Mouse (Mus musculus): ENCODE measurements around the gene Nepro.

DNA sequence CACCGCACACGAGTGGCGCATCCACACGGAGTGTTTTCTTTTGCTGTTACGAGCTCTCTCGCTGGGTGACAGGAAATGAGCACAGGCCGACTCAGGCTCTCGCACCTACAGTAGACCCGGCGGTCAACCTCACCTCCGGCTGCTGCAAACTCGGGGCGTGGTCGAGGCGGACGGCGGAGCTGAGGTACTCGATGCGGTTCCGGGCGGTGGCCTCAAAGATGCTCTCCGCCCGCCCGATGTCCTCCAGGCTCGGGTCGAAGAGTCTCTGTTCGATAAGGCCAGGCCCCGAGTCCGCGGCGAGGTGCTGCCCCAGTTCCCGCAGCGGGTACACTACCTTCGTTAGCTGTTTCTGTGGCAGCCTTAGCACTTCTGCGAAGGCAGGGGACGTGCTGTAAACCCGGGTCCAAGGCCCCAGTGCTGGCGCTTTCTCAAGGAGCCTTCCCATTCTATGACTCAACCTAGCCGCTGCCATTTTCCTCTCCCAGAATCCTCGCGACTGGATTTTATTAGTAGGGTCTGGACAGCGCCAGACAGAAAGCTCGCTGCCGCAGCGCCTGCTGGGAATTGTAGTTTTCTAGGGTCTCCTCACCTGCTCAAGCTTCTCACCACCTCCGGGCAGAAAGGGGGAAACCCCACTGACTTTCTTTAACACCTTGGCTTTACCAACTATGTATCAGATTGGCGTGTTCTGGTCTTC is 21.9 kb downstream of the Nepro start, which contains the start of gene Gtpbp8:
- TF ChIP-seq EP300 (IDR thresholded peaks at IDR 0.05; ENCODE audit: insufficient read depth, low read depth, low read length) (no peak), POLR2A (IDR thresholded peaks at IDR 0.05; ENCODE audit: insufficient read depth, low read length) (no peak), CTCF (IDR thresholded peaks at IDR 0.05; ENCODE audit: low read depth, low read length) (no peak)
